Mouse (Mus musculus) embryonic facial prominence, embryonic 10.5 days (tissue): ENCODE measurements around the gene Pigc. TPM values are rescaled to one million over a fixed set of nuclear protein-coding genes. Genes with fewer than 3 reads are reported as not detected.
A peak's percentile ranks its signal among the peaks of the same experiment; 100 is the strongest.

Source experiments
- DNase-seq: peaks from one replicate; pipeline ENCODE4 v3.0.0-alpha.2; 2017; ENCODE audit warnings: low spot score
- H3K27ac ChIP-seq: fragments of 300-500 bp; sonication (generic); replicated peaks from 2 replicates; pipeline ENCODE4 v1.5.1; 2016; ENCODE audit warnings: mild to moderate bottlenecking
- H3K27me3 ChIP-seq: fragments of 300-500 bp; sonication (generic); replicated peaks from 2 replicates; pipeline ENCODE4 v1.6.1; 2016; ENCODE audit warnings: low read depth, mild to moderate bottlenecking; ENCODE audit not compliant: poor library complexity, severe bottlenecking
- H3K36me3 ChIP-seq: fragments of 300-500 bp; sonication (generic); replicated peaks from 2 replicates; pipeline ENCODE4 v1.6.1; 2016; ENCODE audit warnings: mild to moderate bottlenecking, moderate library complexity
- H3K4me1 ChIP-seq: fragments of 300-500 bp; sonication (generic); 2 replicates; pipeline ENCODE4 v1.6.1; 2016
- H3K4me3 ChIP-seq: fragments of 300-500 bp; sonication (generic); 2 replicates; pipeline ENCODE4 v1.5.1; 2016; ENCODE audit warnings: mild to moderate bottlenecking, moderate library complexity
- H3K9me3 ChIP-seq: fragments of 300-500 bp; sonication (generic); 2 replicates; pipeline ENCODE4 v1.6.1; 2016; ENCODE audit warnings: mild to moderate bottlenecking
- WGBS: fragments of 180-500 bp; shearing (Covaris S2); methylation state at CpG from one replicate; pipeline ENCODE4 v1.1.7; 2016; 5-methylcytosine and 5-hydroxymethylcytosine counted together
- polyA plus RNA-seq: library from polyadenylated mRNA; unstranded; fragments of >200 nt; fragmentation: Nextera tagmentation; extraction: Ambion mirVana; gene quantifications from 2 replicates; pipeline ENCODE4 v1.2.1, GENCODE M21; 2016

Gene Pigc
- polyA plus RNA-seq, 1 experiment from 2014 or later, result 27.8 TPM

DNA sequence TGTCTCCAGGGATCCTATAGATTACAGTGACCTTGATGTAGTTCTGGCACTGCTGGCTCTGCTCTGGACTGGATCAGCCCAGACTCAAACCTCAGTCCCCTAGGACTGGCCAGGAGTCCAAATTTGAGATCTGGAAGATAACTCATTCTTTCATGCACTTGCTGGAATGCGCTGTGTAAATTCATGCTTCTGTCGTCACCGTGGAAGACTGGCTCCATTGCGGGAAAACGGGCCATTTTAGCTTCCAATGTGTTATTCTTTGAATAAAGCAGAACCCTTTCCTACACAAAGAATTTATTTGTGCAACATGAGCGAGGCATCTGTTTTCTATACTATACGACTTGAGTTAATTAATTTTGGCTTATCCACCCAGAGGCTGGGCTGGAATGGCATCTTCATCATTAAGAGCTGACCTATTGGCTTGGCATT, 51.3 kb downstream of the Pigc start:
- no peaks in the 10 kb centered on the region for H3K9me3 ChIP-seq
- H3K36me3 ChIP-seq, result no peaks in the 10 kb centered on the region
- peaks cover 99% of the 10 kb centered on the region for H3K4me1 ChIP-seq
- 36% methylated on average over 7 of the region's 7 CpGs for WGBS
- no peak overlapping the region for H3K4me3 ChIP-seq
- peak overlapping the region; percentile 88 for H3K27ac ChIP-seq
- no peaks in the 10 kb centered on the region for H3K27me3 ChIP-seq
- peak; percentile 58 for DNase-seq

- Histone ChIP-seq H3K4me3 (no peak overlapping the region), H3K27me3 (no peaks in the 10 kb centered on the region), H3K4me1 (peaks cover 98% of the 10 kb centered on the region), H3K27ac (peak overlapping the region; percentile 88), H3K36me3 (no peaks in the 10 kb centered on the region), H3K9me3 (no peaks in the 10 kb centered on the region)
- 48% methylated on average over 4 of the region's 4 CpGs for WGBS
- no peak for DNase-seq
These were observed 51.8 kb downstream of the Pigc start for GRCm38 (mm10) chr1:162020766-162021165.

Other genes with a start within 250 kb of the Pigc start
- gene Fasl, start 180.7 kb upstream of the Pigc start, polyA plus RNA-seq, result not detected in 2 replicates
- gene Suco, start 92.5 kb upstream of the Pigc start, polyA plus RNA-seq, result 26.6 and 32.5 TPM in 2 replicates
- gene 4930558K02Rik, start 10.4 kb downstream of the Pigc start, polyA plus RNA-seq, result not detected in 2 replicates